Comparison of ENCODE assay signal across 30 mouse cellular contexts in genomic region chr11:3454506-3454905, GRCm38 (mm10). TPM values are rescaled to one million over a fixed set of nuclear protein-coding genes. Genes with fewer than 3 reads are reported as not detected.
"Had no signal": no experiment of that assay in that cellular context is flagged by ENCODE, and none has a peak within 500 bp of the region (broad histone marks: within the 10 kb centered on the region; RNA-seq: fewer than 3 reads in every experiment).

No protein-coding gene starts in this region.

- H3K9me3 ChIP-seq: limb, embryonic 10.5 days; limb, embryonic 12.5 days; limb, embryonic 13.5 days; limb, embryonic 15.5 days; liver, embryonic 12.5 days; liver, embryonic 13.5 days; liver, embryonic 15.5 days; lung, embryonic 15.5 days; megakaryocyte, embryonic 14.5 days; midbrain, embryonic 10.5 days; midbrain, embryonic 12.5 days; midbrain, embryonic 13.5 days; midbrain, embryonic 15.5 days; neural tube, embryonic 12.5 days had no signal

- H3K27me3 ChIP-seq: limb, embryonic 12.5 days; limb, embryonic 13.5 days; limb, embryonic 15.5 days; liver, embryonic 12.5 days; liver, embryonic 13.5 days; liver, embryonic 15.5 days; lung, embryonic 15.5 days; megakaryocyte, embryonic 14.5 days; midbrain, embryonic 12.5 days; midbrain, embryonic 13.5 days; midbrain, embryonic 15.5 days; neural tube, embryonic 12.5 days had no signal

- H3K9ac ChIP-seq: limb, embryonic 12.5 days; limb, embryonic 13.5 days; limb, embryonic 15.5 days; liver, embryonic 12.5 days; liver, embryonic 13.5 days; liver, embryonic 14.5 days; liver, embryonic 15.5 days; liver, postnatal 0 days; lung, embryonic 14.5 days; lung, embryonic 15.5 days; midbrain, embryonic 12.5 days; midbrain, embryonic 13.5 days; midbrain, embryonic 15.5 days; neural tube, embryonic 12.5 days had no signal

- DNase-seq: left cerebral cortex, postnatal 4 days; liver; liver, embryonic 13.5 days; liver, postnatal 0 days; lung, adult 18-20 months; lung, adult 2 months; lung, embryonic 14.5 days; lung, postnatal 10 days; lung, postnatal 14 days; lung, postnatal 36 days; lung, postnatal 4 days had no signal

- H3K27ac ChIP-seq: left cerebral cortex, adult 2 months; limb, embryonic 10.5 days; limb, embryonic 12.5 days; limb, embryonic 13.5 days; limb, embryonic 15.5 days; liver, embryonic 12.5 days; liver, embryonic 13.5 days; liver, embryonic 14.5 days; liver, embryonic 15.5 days; lung, embryonic 15.5 days; macrophage; midbrain, embryonic 10.5 days; midbrain, embryonic 12.5 days; midbrain, embryonic 13.5 days; midbrain, embryonic 15.5 days; neural tube, embryonic 12.5 days had no signal

- ATAC-seq: liver, embryonic 12.5 days; liver, postnatal 0 days; lung, postnatal 0 days; midbrain, embryonic 13.5 days; midbrain, embryonic 15.5 days; midbrain, embryonic 16.5 days had no signal

- H3K4me2 ChIP-seq: limb, embryonic 12.5 days; limb, embryonic 13.5 days; limb, embryonic 15.5 days; liver, embryonic 11.5 days; liver, embryonic 13.5 days; liver, embryonic 15.5 days; lung, embryonic 14.5 days; lung, embryonic 15.5 days; midbrain, embryonic 12.5 days; midbrain, embryonic 13.5 days; midbrain, embryonic 15.5 days; neural tube, embryonic 12.5 days had no signal

- H3K4me3 ChIP-seq: left cerebral cortex, adult 2 months; limb, embryonic 10.5 days; limb, embryonic 12.5 days; limb, embryonic 13.5 days; limb, embryonic 15.5 days; liver, embryonic 12.5 days; liver, embryonic 13.5 days; liver, embryonic 15.5 days; lung, embryonic 15.5 days; megakaryocyte, embryonic 14.5 days; midbrain, embryonic 10.5 days; midbrain, embryonic 12.5 days; midbrain, embryonic 13.5 days; midbrain, embryonic 15.5 days; neural tube, embryonic 12.5 days had no signal

- H3K36me3 ChIP-seq: midbrain, embryonic 12.5 days had no signal

RNA-seq across cellular contexts. Expression of gene Pla2g3, which starts 33.6 kb away (rescaled TPM):
- polyA plus RNA-seq: macrophage had no signal

RNA-seq across cellular contexts. Expression of gene Inpp5j, which starts 50.1 kb away (rescaled TPM):
- polyA plus RNA-seq: limb, embryonic 12.5 days had no signal
